Mouse (Mus musculus) kidney, adult 2 months (tissue): ENCODE data around the gene Eml2.

Source experiments
- CTCF ChIP-seq: fragments of 200-500 bp; conservative IDR thresholded peaks from 2 replicates; pipeline ENCODE4 v1.5.1; 2011; ENCODE audit warnings: low read depth, mild to moderate bottlenecking, control low read depth, low read length, moderate library complexity, mixed read lengths; ENCODE audit not compliant: insufficient read depth, insufficient read length
- POLR2A ChIP-seq: fragments of 200-500 bp; IDR thresholded peaks from one replicate; pipeline ENCODE4 v1.6.1; 2011; ENCODE audit warnings: low read depth, low read length, control low read depth

DNA sequence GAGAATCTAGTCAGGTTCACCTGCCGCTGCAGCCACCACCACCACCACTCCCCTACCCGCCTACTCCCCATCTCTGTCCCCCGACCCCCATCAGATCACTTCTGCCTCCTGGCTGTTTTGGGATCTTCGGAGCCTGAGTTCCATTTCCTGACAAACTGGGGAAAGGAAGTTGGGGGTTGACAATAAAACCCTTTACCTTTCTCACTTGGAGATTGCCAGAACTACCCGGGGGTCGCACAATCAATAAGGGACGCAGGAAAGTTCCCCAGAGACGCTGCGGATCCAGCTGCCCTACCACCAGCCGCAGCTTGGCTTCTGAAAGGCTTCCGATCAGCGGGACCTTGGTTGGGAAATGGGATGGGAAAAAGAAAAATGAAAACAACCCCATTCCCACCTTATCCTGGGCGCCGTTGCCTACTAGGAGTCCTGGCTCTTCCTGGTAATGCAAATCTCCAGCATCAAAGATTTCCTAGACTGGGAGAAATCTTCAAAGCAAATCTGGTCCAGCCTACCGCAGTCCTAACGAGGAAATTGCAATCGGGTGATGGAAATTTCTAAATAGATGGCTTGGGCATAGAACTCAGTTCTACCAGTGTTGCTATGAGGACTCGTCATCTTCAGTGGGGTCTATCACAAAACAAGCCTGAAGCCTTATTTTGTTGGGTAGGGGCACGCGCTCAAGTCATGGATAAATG lies 27.9 kb upstream of the Eml2 start:
- TF ChIP-seq CTCF (no peak), POLR2A (no peak)
